Mouse (Mus musculus) megakaryocyte progenitor cell, adult 5-6 weeks (primary cell): Measurements from ENCODE around the gene Sec22a. TPM values are rescaled to one million over a fixed set of nuclear protein-coding genes. Genes with fewer than 3 reads are reported as not detected.

Source experiments
- ATAC-seq: replicated peaks from 2 replicates; pipeline ENCODE4 v1.8.0; 2016; ENCODE audit warnings: mild to moderate bottlenecking, moderate TSS enrichment, inconsistent platforms; ENCODE audit not compliant: poor library complexity
- total RNA-seq, 2 experiments: library from RNA; stranded (forward) in 1 of 2; stranded (reverse) in 1 of 2; fragments of 157-497, 149-512 nt in 1 of 2; fragments of 200-1000 nt in 1 of 2; gene quantifications; 2 replicates each; pipeline versions ENCODE4 v1.2.3 to v1.2.4; 2015 to 2017

Gene Sec22a
- total RNA-seq (2015) (12.4 and 19.4 TPM in 2 replicates), total RNA-seq (2017) (6.2 and 13.3 TPM in 2 replicates)

GRCm38 (mm10) chr16:35363150-35364062, at the start of gene Sec22a:
TSS of gene Sec22a (minus strand) at chr16:35363918.
- ATAC-seq = peak; percentile 99

DNA sequence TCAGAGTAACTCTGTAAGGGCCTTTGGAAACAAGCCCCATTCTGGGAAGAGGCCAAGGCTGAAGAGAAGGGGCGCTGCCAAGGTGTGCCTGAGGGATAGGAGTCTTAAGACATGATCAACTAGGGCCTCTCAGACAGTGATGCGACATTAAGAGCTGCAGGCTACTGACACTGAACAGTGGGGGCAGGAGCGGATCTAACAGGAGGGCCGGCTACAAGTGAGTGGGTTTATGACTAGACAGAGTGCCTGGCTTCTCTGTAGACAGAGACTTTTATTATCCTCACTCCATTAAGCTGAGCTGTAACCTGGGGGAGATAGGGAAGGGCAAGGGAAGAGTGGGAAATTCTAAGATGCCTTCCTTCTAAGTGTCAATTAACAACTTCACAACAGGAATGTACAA, 43.0 kb upstream of the Sec22a start:
- ATAC-seq = no peak

GRCm38 (mm10) chr16:35406166-35406565, 42.4 kb upstream of the Sec22a start:
- no peak for ATAC-seq

- ATAC-seq = no peak
These were observed 41.8 kb upstream of the Sec22a start for GRCm38 (mm10) chr16:35405348-35406080.

GRCm38 (mm10) chr16:35404864-35405263, 41.1 kb upstream of the Sec22a start:
- no peak for ATAC-seq

GRCm38 (mm10) chr16:35403891-35404290, 40.2 kb upstream of the Sec22a start:
- no peak for ATAC-seq

DNA sequence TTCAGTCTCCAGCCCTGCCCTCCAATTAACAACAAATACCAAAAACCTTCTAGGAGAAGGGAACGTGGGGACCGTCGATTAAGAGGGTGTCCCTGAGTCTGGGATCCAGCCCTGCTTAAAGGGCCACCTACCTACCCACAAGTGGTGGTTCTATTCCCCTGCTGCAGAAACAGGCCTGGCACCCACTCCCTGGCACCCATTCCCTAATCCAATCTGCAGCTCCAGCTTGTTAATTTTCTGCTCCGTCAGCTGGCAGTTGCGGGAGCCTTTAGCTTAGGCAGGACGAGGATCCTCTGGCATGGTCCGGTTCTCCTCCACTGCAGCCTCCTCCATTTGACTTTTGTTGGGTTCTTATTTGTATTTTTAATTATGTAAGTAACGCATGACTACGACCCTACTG, 39.6 kb upstream of the Sec22a start:
- no peak for ATAC-seq

DNA sequence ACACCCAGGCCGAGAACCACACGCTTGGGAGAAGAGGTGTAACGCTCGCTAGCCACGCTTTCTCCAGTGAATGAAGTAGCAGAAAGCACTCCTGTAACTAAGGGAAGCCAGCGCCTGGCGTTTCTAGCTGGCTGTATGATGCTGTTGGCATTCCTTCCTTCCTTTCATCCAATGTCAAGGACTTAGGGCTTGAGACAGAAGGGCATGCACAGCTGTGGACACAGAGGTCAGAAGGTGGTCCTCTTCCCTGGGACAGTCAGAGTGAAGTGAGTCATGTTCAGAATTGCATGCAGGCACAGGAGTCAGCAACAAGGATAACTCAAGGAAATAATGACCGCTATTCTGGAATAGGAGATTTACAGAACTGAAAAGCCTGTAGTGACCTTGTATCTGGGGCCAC, 29.1 kb upstream of the Sec22a start:
- no peak for ATAC-seq

DNA sequence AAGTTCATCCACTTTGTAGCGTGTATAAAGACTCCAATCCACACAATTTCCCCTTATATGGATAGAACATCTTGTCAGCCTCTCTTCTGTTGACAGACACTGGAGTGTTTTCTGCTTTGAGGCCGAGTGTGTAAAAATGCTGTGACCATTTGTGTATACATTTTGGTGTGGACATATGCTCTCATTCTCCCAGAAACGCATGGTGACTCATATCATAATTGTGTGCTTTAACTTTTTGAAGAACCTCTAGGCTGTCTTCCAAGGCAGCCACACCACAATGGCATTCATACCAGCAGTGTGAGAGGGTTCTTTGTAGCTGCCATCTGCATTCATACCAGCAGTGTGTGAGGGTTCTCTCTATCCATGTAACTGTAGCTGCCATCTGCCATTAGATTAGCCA, 21.9 kb upstream of the Sec22a start:
- no peak for ATAC-seq

- ATAC-seq = 0 out of 2 replicates have a peak, but pooled peaks have one; percentile 20
These were observed 16.3 kb upstream of the Sec22a start for GRCm38 (mm10) chr16:35380048-35380447.

GRCm38 (mm10) chr16:35379344-35379743, 15.6 kb upstream of the Sec22a start:
- peak; percentile 66 for ATAC-seq

DNA sequence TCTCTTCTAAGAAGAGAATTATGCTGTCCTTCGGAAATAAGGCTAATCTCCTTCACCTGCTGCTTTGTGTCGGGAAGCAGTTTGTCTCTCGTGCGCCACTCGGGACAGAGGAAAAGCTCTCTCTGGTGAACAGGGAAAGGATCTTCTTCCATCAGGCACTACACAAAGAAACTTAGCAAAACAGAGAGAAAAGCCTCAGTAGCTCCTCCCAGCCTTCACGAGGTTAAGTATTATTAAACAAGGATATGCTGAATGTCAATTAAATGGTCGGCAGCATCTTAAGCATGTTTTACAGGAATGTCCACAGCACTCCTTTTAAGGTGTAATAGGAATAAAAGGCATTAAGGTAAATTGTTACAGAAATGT, 328 bp upstream of the Sec22a start:
- 0 out of 2 replicates have a peak, but pooled peaks have one; percentile 2 for ATAC-seq

- ATAC-seq = no peak
These were observed 1.5 kb downstream of the Sec22a start for GRCm38 (mm10) chr16:35362221-35362620.

- ATAC-seq = peak; percentile 50
These were observed 3.1 kb downstream of the Sec22a start for GRCm38 (mm10) chr16:35360593-35360992.

- no peak for ATAC-seq
These were observed 6.3 kb downstream of the Sec22a start for GRCm38 (mm10) chr16:35357449-35357848.

DNA sequence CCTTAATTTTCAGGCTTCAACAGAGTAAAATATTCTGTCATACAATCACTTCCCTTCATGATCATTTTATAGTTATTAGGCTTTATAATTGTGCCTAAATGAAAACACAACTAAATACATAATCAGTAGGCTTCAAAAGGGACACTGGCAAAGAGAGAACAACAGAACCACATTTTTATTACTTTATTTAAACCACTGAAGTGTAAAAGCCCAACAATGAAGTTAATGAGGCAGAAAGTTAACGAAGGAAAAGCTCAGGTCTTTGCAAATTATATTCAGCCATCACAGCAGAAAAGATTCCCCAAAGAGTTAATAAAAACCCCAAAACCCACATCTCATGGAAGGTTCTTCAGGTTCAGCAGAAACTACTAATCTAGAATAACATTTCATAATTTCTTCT, 33.3 kb downstream of the Sec22a start:
- ATAC-seq = no peak

DNA sequence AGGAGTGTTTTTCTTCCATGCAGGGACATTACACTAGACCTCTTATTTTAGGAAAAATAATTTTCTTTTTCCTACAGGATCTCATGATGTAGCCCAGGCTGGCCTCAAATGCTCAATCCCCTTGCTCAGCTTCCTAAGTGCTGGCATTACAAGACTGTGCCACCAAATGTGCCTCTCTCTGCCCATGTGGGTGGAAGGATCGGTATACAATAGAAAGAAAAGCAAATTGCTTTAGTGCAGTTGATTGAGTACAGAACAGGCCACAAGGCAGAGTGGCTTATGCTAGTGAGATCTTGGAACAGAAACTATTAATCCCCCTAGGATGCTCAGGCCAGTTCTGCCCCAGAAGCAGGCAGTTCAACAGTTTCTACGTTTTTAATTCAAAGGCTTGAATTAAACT, 43.9 kb downstream of the Sec22a start:
- ATAC-seq = no peak

DNA sequence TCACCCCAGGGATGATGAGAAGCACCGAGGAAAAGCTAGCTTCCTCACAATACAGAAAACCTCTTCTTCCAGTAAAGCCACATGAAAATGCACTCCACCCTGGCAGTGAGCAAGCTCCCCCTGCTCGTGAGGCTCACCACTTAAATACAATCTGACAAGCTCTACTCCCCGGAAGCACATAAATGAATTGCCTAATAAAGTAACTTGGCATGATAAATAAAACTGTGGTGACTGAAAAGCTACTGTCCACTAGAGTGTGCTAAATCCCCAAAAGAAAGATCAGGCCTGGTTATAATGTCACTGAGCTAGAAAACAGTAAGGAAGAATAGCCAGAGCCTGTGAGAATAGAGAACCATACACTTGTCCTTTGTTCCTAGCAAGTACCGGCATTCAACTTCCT, 44.4 kb downstream of the Sec22a start:
- ATAC-seq = peak; percentile 81

DNA sequence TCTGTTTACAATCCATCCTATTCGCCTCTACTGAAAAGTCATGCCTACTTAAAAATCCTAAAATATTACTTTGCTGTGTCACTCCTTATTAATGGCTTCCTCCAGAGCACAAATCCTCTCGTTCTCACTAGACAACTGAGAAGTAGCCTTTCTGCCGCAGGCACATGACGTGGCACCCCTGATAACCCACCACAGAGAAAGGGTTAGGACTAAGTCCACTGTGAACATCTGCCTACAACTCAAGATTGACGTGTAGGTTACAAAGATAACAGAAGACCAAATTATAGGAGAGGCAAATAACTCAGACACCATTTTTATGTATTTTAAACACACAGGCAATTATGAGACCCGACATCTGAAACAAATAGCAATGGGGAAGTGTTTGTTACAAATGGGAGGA, 45.3 kb downstream of the Sec22a start:
- ATAC-seq = peak; percentile 87

DNA sequence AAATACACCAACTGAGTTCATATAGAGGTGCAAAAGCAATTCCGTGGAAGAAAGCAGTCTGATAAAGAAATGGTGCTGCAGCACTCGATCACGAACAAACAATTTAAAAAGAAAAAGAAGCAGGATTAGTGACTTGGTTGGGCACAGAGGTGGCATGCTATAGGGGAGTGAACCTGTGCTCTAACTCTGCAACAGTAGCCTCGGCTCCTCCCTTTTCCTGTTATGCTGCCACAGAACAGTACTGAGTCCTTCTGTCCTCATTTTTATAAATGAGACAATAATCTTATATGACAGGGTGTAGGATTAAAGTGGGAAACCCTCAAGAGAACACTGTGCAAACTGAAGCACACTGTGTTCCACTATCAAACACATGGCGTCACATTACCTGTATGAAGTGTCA, 46.3 kb downstream of the Sec22a start:
- ATAC-seq = 0 out of 2 replicates have a peak, but pooled peaks have one; percentile 27

DNA sequence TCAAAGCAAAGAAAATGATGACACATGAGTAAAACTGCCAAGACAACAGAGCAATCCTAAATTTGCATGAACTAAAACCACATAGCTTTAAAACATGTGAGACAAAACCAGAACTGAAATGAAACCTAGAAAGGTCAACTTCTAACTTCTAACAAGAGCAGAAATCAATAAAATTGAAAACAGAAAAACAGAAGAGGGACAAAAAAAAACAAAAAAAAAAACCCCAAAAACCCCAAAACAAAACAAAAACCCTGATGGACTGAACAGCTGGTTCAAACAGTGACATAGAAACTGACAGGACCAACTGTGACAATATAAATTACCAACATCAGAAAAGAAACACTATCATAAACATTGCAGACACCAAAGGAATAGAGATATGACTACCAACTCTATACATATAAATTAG, 46.9 kb downstream of the Sec22a start:
- no peak for ATAC-seq

DNA sequence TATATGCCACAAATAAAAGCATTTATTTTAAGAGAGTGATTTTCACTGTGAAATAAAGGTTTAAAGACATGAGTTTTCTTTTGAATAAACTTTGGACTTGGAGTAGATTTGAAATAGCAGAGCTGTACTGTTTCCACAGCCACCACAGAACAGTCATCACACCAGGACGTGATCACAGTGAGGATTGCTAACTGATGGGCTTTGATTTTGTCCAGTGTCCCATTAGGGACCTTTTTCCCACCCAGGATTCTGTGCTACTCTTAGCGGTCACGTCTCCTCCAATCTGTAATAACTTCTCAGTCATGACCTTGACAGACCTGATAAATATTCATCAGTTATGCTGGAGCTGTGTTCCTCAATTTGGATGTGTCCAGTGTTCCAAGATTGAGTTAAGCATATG, 48.2 kb downstream of the Sec22a start:
- no peak for ATAC-seq
